Mouse (Mus musculus) testis, adult 2 months (tissue): ENCODE data around the gene Scn3b. TPM values are rescaled to one million over a fixed set of nuclear protein-coding genes. Genes with fewer than 3 reads are reported as not detected.

Experiments
- H3K27ac ChIP-seq: fragments of 200-500 bp; 2 replicates; pipeline ENCODE4 v1.5.1; 2012; ENCODE audit warnings: low read depth, low read length; ENCODE audit not compliant: control insufficient read depth, insufficient read depth
- H3K27me3 ChIP-seq: fragments of 200-500 bp; 2 replicates; pipeline ENCODE4 v1.6.1; 2012; ENCODE audit warnings: mild to moderate bottlenecking, low read length, moderate library complexity; ENCODE audit not compliant: control insufficient read depth, insufficient read depth
- H3K36me3 ChIP-seq: fragments of 200-500 bp; 2 replicates; pipeline ENCODE4 v1.6.1; 2012; ENCODE audit warnings: mild to moderate bottlenecking, low read length; ENCODE audit not compliant: control insufficient read depth, insufficient read depth
- H3K4me1 ChIP-seq: fragments of 200-500 bp; 2 replicates; pipeline ENCODE4 v1.6.1; 2012; ENCODE audit warnings: low read length; ENCODE audit not compliant: control insufficient read depth, insufficient read depth
- H3K4me3 ChIP-seq: fragments of 200-500 bp; 2 replicates; pipeline ENCODE4 v1.5.1; 2012; ENCODE audit warnings: low read depth, mild to moderate bottlenecking, low read length, moderate library complexity, mixed read lengths; ENCODE audit not compliant: control insufficient read depth
- CTCF ChIP-seq: fragments of 200-500 bp; IDR thresholded peaks from 2 replicates; pipeline ENCODE4 v1.5.1; 2012; ENCODE audit warnings: low read depth, mild to moderate bottlenecking, inconsistent platforms, low read length, moderate library complexity; ENCODE audit not compliant: control insufficient read depth, insufficient read depth, insufficient replicate concordance
- POLR2A ChIP-seq: fragments of 200-500 bp; IDR thresholded peaks from 2 replicates; pipeline ENCODE4 v1.6.1; 2012; ENCODE audit warnings: low read depth, mild to moderate bottlenecking, inconsistent platforms, low read length, moderate library complexity; ENCODE audit not compliant: control insufficient read depth
- polyA plus RNA-seq: library from polyadenylated mRNA; depleted of rRNA; stranded (reverse); fragments of >200 nt; gene quantifications from 2 replicates; pipeline ENCODE4 v1.2.3, GENCODE M21; 2012

The Scn3b gene
- polyA plus RNA-seq, 1 experiment, result 0.15 TPM

DNA sequence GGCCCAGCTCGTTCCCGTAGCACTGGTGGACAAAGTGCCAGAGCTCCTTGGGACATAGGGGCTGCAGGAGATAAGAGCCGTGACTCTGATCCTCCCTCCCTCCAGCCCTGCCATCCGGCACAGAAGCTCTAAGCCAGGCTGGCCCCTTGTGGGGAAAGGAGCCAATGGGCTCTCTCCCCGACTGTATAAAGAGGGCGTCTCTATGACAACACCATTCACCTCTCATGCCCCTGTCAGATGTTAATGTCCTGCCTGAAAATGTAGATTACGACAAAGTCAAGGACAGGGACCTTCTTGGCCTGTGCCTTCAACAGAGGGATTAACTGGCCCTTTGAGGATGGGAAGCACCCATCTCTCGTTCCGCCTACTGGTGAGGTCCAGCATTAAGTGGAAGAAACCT, 42.8 kb downstream of the Scn3b start:
- TF ChIP-seq POLR2A (no peak), CTCF (no peak)
- H3K27ac ChIP-seq, result no peak overlapping the region
- no peak overlapping the region for H3K4me3 ChIP-seq
- peaks cover 8% of the 10 kb centered on the region for H3K36me3 ChIP-seq
- no peaks in the 10 kb centered on the region for H3K4me1 ChIP-seq
- no peaks in the 10 kb centered on the region for H3K27me3 ChIP-seq

GRCm38 (mm10) chr9:40316865-40317660, 48.0 kb downstream of the Scn3b start:
- Histone ChIP-seq H3K4me3 (no peak overlapping the region), H3K27ac (no peak overlapping the region), H3K4me1 (peaks cover 3% of the 10 kb centered on the region), H3K36me3 (peaks cover 6% of the 10 kb centered on the region), H3K27me3 (no peaks in the 10 kb centered on the region)
- TF ChIP-seq POLR2A (no peak), CTCF (no peak)

DNA sequence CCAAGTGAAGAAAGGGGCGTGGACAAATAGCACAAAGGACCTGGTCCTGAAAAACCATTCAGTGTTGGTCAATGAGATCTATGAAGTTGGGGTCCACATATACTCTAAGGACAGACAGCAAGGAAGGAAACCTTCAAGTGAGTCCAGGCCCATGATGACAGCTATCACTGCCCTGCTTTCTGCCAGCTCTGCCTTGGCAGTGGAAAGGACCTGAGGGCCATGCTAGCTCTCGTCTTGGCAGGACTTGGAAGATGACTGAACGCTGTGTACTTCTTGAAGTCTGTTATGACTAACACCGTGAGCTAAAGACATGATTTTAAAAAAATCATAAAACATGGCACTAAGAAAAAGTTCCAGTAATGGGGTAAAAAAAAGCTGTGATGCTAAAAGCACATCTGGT, 48.7 kb downstream of the Scn3b start:
- Histone ChIP-seq H3K4me1 (peaks cover 3% of the 10 kb centered on the region), H3K36me3 (peaks cover 6% of the 10 kb centered on the region), H3K27me3 (no peaks in the 10 kb centered on the region), H3K4me3 (no peak overlapping the region), H3K27ac (no peak overlapping the region)
- TF ChIP-seq CTCF, result no peak
- no peak for TF ChIP-seq POLR2A

- no peak for TF ChIP-seq CTCF
- TF ChIP-seq POLR2A, result no peak
- Histone ChIP-seq H3K27me3 (no peaks in the 10 kb centered on the region), H3K27ac (no peak overlapping the region), H3K4me3 (no peak overlapping the region), H3K4me1 (peaks cover 3% of the 10 kb centered on the region), H3K36me3 (peaks cover 6% of the 10 kb centered on the region)
Observed at GRCm38 (mm10) chr9:40318771-40319170, 49.8 kb downstream of the Scn3b start.

DNA sequence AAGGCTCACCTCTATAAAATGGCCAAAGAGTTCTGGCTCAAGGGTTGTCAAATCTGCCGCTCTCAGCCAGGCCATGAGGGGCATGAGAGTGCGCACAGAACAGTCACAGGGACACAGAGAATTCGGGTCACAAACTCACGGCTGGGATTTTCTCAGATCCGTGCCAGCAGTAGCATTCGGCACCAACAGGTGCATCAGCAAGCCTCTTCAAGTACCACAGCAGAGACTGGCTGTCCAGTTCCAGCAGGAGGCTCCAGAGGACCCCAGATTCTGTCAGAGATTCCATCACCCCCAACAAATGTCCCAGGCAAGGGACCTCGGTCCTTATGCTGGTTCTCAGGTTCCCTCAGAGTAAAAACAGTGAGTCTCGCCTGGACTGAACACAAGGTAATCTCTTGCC, 51.4 kb downstream of the Scn3b start:
- Histone ChIP-seq H3K27me3 (no peaks in the 10 kb centered on the region), H3K4me1 (peaks cover 3% of the 10 kb centered on the region), H3K4me3 (no peak overlapping the region), H3K36me3 (peaks cover 2% of the 10 kb centered on the region), H3K27ac (no peak overlapping the region)
- TF ChIP-seq CTCF, result no peak
- no peak for TF ChIP-seq POLR2A

GRCm38 (mm10) chr9:40320879-40321667, 52.1 kb downstream of the Scn3b start:
- Histone ChIP-seq H3K27ac (no peak overlapping the region), H3K27me3 (no peaks in the 10 kb centered on the region), H3K36me3 (no peaks in the 10 kb centered on the region; the same call in none of the 2 replicates), H3K4me3 (no peak overlapping the region), H3K4me1 (peaks cover 3% of the 10 kb centered on the region)
- no peak for TF ChIP-seq POLR2A
- TF ChIP-seq CTCF, result no peak

DNA sequence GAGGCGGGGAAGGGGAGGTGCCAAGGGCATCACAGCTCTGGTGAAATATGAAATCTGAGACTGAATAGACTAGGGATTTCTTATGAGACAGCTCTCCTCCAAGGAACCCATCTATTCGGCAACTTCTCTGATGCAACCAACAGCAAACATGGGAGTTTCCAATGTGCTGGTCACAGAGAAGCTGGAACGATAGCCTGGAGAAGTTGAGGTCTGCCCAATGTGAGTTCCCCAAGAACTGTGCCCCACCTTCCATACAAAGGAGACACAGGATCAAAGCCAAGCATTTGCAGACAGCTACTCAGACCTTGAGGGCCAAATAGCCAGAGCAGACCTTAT, 52.6 kb downstream of the Scn3b start:
- Histone ChIP-seq H3K36me3 (no peaks in the 10 kb centered on the region; the same call in none of the 2 replicates), H3K27ac (no peak overlapping the region), H3K4me1 (peaks cover 3% of the 10 kb centered on the region), H3K4me3 (no peak overlapping the region), H3K27me3 (no peaks in the 10 kb centered on the region)
- TF ChIP-seq CTCF, result no peak
- TF ChIP-seq POLR2A, result no peak
